Mouse (Mus musculus) adrenal gland, postnatal 25 days (tissue): ENCODE results near the gene Gm20458. TPM values are rescaled to one million over a fixed set of nuclear protein-coding genes. Genes with fewer than 3 reads are reported as not detected.

Experiments used
- DNase-seq: peaks from one replicate; pipeline ENCODE4 v3.0.0; 2021; ENCODE audit warnings: mixed read lengths
- total RNA-seq: library from RNA; stranded (reverse); gene quantifications from 2 replicates; pipeline ENCODE4 v1.2.3, GENCODE M21; 2021

The Gm20458 gene
- total RNA-seq, 1 experiment from 2014 or later: 4.0 TPM

DNA sequence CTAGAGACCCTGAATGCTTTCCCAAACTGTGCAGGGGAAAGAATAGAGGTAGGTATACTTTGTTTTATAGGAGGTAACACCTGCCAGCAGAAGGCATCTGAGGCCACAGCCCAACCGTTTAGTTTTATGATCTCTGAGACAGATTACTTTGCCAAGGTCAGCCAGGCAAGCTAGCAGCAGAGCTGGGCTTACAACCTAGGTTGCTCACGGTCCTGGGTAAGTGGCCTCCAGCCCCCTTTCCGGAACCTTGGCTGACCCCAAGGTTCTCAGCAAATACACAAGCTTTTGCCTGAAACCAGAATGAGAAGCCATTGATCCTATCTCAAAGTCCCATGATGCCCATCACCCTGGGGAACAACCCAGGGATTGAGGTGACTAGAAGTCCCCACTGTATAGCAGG lies 26.1 kb upstream of the Gm20458 start:
- DNase-seq: no peak

DNA sequence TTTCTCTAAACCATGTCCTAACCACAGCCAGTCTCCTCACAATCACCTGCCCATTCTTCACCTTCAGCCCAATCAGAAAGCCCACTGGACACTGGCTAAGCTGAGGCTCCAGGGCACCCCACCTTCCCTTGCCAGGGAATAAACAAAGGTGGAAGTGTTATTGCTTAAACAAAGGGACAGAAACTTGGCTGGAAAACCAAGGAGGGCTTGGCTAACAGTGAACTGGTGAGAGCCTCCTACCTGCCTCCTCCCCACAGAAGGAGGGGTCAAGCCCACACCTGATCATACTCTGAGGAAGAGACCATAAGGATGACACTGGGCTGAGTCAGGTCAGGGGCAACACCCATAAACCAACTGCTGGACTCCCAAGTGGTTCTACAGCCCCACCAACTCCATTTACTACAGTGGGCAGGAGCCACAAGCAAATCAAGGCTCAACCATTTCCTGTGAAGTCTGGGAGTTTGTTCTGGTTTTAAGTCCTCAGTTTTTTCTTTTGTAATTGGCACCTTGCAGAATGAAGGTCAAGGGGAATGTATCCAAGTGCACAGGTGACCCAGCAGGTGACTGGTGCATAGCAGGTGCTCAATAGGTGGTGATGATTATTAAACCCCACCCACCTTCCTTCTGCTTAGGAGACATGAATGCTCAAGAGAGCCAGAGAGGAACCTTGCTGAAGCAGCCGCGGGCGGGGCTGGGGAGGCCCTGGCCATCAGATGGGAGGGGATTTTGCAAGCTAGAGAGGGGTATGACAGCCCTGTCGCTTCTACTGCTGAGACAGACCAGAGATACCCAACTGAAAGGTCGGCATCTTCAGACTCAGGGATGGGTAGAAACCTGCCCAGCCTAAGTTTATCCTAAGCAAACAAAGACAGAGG lies 25.3 kb upstream of the Gm20458 start:
- no peak for DNase-seq

DNA sequence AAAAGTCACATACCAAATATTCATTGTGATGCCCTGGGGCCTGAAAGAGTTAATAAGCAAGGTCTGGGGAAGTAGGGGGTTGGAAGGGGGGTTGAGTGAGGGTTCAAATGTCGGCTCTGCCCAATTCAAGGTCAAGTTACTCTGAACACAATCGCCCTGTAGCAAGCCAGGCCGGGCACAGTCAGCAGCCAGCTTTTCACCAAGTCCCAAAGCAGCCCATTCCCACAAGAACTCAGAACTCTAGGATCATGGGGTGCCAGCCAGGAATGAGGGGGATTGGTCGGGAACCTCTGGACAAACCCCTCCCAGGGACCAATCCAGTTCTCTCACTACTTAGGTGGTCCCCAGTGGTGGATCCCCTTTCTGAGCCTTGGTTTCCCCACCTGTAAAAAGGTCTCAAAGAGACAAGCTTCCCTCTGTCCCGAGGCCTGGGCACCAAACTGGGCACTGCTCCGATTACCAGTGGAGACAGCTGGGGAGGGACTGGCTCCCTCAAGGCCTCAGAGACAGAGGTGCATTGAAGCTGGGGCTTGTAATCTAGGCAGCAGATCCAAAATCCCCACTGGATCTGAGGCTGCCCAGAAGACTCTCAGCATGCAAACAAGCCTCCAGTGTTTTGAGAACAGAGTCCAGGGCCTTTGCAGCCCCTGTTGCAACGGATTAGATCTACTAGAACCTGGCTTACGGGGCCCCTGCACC lies 24.4 kb upstream of the Gm20458 start:
- DNase-seq: no peak

- DNase-seq: no peak
Observed at GRCm38 (mm10) chr2:164436961-164437360, 23.8 kb upstream of the Gm20458 start.

GRCm38 (mm10) chr2:164437710-164438109 lies 23.1 kb upstream of the Gm20458 start:
- no peak for DNase-seq

- DNase-seq: no peak
Observed at GRCm38 (mm10) chr2:164438257-164438656, 22.5 kb upstream of the Gm20458 start.

DNA sequence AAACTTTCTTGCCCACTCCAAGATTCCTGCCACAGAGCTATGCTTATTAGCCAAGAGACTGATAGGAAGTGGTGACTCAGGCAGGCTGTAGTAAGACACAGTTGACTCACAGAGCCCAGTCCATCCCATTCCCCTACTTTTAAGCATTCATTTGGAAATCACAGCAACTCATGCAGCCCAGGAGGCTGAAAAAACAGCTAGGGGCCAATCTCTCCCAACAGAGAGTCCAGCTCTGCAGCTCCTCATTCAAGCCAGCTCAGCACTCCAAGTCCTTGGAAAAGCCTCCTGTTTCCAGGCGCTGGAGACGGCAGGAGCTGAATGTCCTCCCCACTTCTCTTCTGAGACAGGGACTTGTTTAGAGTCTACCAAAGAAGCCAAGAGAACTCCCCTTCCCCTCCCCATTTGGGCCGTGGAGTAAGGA lies 21.8 kb upstream of the Gm20458 start:
- DNase-seq: no peak

DNA sequence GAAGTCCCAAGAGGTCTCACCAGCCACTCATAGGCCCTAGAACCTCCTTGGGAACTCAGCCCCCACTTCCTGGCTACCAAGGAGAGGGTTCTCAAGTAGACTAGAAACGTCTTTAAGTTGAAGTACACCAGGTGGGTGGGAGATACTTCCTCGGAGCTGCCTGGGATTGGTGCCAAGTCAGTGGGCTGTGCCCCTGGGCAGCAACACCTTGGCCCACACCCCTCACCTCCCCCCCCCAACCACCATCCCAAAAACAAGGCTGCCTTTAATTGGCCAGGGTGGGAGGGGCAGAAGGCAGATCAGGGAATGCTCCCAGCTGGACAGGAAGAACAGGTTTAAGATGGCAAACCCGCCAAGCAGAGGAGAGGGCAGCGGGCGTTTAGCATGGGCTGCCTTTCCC lies 20.5 kb upstream of the Gm20458 start:
- no peak for DNase-seq

DNA sequence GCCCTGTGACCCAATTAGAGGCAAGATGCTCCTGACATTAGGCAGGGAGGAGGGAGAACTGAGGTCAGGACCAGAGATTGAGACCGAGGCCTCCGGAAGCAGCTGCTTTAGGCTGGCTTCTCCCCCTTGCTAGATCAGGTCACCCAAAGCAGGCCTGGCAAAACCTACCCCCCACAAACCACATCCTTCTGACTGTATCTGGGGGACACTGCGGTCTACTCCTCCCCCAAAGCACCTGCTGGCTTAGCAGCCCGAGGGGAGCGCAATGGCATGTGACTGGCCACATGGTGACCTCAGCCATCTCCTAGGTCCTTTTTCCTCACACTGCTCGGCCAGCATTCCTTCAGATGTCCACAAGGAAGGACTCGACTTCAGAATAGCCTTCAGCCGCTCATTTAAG lies 19.6 kb upstream of the Gm20458 start:
- DNase-seq: no peak

GRCm38 (mm10) chr2:164441731-164442130 lies 19.0 kb upstream of the Gm20458 start:
- no peak for DNase-seq

DNA sequence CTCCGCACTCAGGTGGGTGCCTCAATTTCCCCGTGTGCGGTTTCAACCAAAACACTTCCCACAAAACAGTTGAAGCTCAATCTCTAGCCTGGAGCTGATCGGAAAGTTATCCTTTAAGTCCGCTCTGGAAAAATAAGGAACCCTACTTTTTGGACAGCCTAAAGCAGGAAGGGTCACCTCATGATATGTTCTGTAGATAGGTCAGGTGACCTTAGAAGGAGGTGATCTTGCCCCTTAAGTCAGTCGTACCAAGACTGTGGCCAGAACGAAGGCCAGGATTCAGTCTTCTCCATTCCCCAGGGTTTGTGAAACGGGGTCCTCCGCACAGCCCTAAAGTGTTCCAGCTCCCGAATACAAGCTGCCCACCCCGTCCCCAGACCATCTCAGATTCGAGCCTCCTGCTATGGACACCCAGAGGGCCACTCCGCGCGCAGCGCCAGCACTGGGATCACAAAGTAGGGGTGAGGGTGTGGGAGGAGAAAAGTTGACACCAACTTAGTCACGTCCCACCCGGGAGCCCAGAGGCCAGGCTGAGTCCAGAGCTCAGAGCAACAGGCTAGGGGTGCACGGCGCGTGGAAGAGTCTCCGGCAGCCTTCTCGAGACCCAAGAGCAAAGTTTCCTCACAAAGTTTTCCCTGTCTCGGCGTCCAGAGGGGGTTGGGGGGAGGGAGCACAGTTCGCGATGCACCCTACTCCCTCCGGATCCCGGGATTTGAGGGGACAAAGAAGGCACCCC lies 18.3 kb upstream of the Gm20458 start:
- DNase-seq: peak; percentile 72

DNA sequence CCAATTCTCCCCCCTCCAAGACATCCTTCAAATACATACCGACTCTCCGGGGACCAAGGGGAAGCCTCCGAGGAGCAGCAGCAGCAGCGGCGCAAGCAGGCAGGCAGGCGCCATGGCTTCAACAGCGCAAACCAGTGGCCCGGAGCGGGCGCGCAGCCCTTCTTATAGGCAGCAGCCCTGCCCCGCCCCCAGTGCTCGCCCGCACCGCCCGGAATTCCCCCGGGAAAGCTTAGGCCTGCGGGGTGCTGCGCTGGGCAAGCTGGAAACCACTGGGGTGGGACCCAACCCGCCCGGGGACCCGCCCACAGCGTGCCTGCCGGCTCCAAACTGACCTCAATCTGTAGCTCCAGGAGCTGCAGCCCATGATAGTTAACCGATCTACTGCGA lies 17.7 kb upstream of the Gm20458 start:
- DNase-seq: peak; percentile 92

DNA sequence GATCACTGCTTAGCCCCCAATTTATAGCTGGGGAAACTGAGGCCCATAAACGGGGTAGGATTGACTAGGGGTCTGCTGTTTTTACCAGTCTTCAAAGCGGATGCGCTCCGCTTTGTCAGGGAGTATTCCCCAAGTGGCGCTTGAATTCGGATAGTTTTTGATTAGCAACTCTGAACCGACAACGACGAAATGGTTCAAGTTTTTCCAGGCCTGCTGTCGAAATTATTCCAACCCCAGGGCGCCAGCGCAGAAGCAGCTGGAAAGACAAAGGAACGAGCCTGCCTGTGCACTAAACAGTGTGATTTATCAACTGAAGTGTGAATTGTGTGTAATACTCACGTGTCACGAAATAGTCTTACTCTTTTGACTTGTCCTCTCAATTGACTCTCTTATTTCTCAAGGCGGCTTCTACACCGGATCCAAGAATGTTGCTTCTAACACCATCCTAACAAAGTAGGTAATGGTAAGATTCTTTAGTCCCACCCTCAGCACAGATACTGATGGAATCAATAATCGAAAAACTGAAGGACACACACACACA lies 17.2 kb upstream of the Gm20458 start, which contains the start of gene Sdc4:
Gene Sdc4, minus strand, starts transcription at position 428 of the 541 bp plus-strand sequence.
- no peak for DNase-seq

DNA sequence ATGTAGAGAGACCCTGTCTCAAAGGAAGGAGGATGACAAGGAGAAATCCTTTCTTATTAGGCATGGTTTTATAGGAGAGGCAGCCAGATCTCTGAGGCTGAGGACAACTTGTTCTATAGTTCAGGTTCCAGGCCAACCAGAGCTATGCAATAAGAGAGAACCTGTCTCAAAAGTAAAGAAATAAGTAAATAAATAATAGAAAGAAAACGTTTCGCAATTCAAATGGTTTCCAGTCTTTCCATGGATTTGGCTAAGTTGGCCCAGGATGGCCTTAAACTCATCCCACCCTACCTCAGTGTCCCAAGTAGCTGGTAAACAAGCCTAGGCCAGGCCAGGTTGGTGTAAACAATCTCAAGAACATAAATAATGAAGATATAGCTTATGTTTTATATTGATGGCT lies 16.1 kb upstream of the Gm20458 start:
- DNase-seq: no peak

DNA sequence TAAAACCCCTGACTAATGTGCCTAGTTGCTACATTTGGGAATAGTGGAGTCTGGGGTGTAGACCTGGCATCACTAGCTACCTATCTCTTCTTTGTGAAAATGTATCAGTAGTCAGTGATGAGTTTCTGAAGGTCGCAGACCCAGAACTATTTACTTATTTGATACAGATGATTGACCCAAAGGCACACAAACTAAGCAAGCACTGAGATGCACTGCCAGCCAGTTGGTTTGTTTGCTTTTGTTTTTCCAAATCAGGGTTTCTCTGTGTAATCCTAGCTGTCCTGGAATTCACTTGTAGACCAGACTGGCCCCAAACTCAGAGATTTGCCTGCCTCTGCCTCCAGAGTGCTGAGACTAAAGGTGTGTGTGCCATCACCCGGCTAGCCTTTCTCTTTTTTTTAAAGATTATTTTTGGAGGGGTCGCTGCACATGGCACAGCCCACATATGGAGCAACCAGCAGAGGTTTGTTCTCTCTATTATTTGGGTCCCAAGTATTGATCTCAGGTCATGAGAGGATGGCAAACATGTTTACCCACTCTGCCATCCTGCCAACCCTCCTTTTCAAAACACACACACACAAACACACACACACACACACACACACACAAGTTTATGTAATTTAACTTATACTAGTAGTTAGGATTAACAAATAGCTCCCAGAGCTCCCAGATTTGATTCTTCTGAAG lies 15.2 kb upstream of the Gm20458 start:
- no peak for DNase-seq

DNA sequence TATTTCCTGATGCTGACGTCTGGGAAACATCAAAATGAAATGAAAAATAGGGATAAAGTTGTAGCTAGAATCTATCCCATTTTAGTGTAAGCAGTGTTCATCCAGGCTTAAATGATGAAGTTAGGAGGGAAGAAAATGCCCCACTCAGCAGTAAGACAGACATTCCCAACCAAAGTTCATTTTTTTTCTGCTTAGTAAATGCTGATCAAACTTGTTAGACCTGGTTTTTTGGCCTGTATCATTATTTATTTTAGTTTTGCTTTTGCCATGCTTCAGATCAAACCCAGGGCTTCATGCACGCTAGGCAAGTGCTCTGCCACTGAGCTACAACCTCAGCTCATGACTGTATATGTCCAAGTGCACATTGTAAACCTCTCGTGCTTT lies 14.7 kb upstream of the Gm20458 start:
- DNase-seq: no peak

GRCm38 (mm10) chr2:164448140-164448539 lies 12.6 kb upstream of the Gm20458 start:
- no peak for DNase-seq

DNA sequence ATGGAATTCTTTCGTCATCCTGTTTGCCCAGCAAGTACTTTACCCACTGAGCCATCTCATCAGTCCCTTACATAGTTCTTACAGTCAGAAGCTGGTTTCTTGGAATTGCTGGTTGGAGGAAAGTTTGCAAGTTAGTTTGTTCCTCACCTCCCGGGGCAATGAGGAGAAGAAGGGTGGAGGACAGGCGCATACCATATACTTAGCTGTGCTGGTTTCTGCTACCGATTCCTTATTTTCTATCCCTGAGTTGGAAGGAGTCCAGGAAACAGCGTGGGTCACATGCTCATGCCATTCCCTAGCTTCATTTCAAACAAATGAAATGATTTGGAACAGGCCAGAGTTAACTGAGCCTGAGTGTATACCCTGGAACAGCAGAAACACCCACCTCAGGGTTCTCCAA lies 11.8 kb upstream of the Gm20458 start:
- DNase-seq: no peak

- no peak for DNase-seq
Observed at GRCm38 (mm10) chr2:164449341-164450042, 11.3 kb upstream of the Gm20458 start.

GRCm38 (mm10) chr2:164452000-164452676 lies 8.6 kb upstream of the Gm20458 start:
- DNase-seq: no peak
